Mouse (Mus musculus) neural tube, embryonic 11.5 days (tissue): Measurements from ENCODE around the gene Hrk. TPM values are rescaled to one million over a fixed set of nuclear protein-coding genes. Genes with fewer than 3 reads are reported as not detected.

ENCODE experiments used
- ATAC-seq: fragments of 200-750 bp; cut with Nextera tagmentation; 2 replicates; pipeline ENCODE4 v1.8.0; 2017; ENCODE audit warnings: moderate number of reproducible peaks, mild to moderate bottlenecking, moderate TSS enrichment, moderate library complexity; ENCODE audit not compliant: insufficient read depth, low FRiP score, low TSS enrichment
- DNase-seq: peaks from one replicate; pipeline ENCODE4 v3.0.0-alpha.2; 2015; ENCODE audit warnings: low spot score
- H3K27ac ChIP-seq: fragments of 300-500 bp; sonication (generic); 2 replicates; pipeline ENCODE4 v1.5.1; 2014; ENCODE audit warnings: low read depth, mild to moderate bottlenecking, low read length
- H3K27me3 ChIP-seq: fragments of 300-500 bp; sonication (generic); 2 replicates; pipeline ENCODE4 v1.6.1; 2014; ENCODE audit warnings: mild to moderate bottlenecking, low read length, mixed read lengths; ENCODE audit not compliant: control insufficient read depth, insufficient read depth
- H3K36me3 ChIP-seq: fragments of 300-500 bp; sonication (generic); 2 replicates; pipeline ENCODE4 v1.6.1; 2014; ENCODE audit warnings: mild to moderate bottlenecking, low read length, moderate library complexity, mixed read lengths; ENCODE audit not compliant: control insufficient read depth, insufficient read depth
- H3K4me1 ChIP-seq: fragments of 300-500 bp; sonication (generic); 2 replicates; pipeline ENCODE4 v1.6.1; 2014; ENCODE audit warnings: low read length, mixed read lengths; ENCODE audit not compliant: control insufficient read depth, insufficient read depth
- H3K4me2 ChIP-seq: fragments of 300-500 bp; sonication (generic); 2 replicates; pipeline ENCODE4 v1.6.1; 2014; ENCODE audit warnings: low read depth, mild to moderate bottlenecking, moderate library complexity
- H3K4me3 ChIP-seq: fragments of 300-500 bp; sonication (generic); 2 replicates; pipeline ENCODE4 v1.5.1; 2014; ENCODE audit warnings: low read depth, low read length
- H3K9ac ChIP-seq: fragments of 300-500 bp; sonication (generic); 2 replicates; pipeline ENCODE4 v1.6.1; 2014; ENCODE audit warnings: mild to moderate bottlenecking, low read length
- H3K9me3 ChIP-seq: fragments of 300-500 bp; sonication (generic); 2 replicates; pipeline ENCODE4 v1.6.1; 2016; ENCODE audit warnings: low read length; ENCODE audit not compliant: control insufficient read depth
- WGBS: fragments of 180-500 bp; shearing (Covaris S2); extraction: QIAGEN DNeasy Blood & Tissue Kit; methylation state at CpG from one replicate; pipeline ENCODE4 v1.1.7; 2014; 5-methylcytosine and 5-hydroxymethylcytosine counted together
- polyA plus RNA-seq: library from polyadenylated mRNA; unstranded; fragments of >200 nt; fragmentation: Nextera tagmentation; extraction: Ambion mirVana; gene quantifications from 2 replicates; pipeline ENCODE4 v1.2.1, GENCODE M21; 2014

Gene Hrk
- polyA plus RNA-seq, 1 experiment from 2014 or later = 1.0 TPM

- 0 out of 2 replicates have a peak, but pooled peaks have one; percentile 16 for ATAC-seq
- peak overlapping the region; percentile 44 for H3K9ac ChIP-seq
- H3K36me3 ChIP-seq = no peaks in the 10 kb centered on the region
- under 1% methylated on average over 114 of the region's 117 CpGs for WGBS
- peaks cover 11% of the 10 kb centered on the region; the same call in 1 of the 2 replicates for H3K4me1 ChIP-seq
- H3K27me3 ChIP-seq = peaks cover 72% of the 10 kb centered on the region
- DNase-seq = peak; percentile 47
- no peak overlapping the region for H3K27ac ChIP-seq
- H3K4me3 ChIP-seq = peak overlapping the region; percentile 52
- peak overlapping the region; percentile 93 for H3K4me2 ChIP-seq
- no peaks in the 10 kb centered on the region for H3K9me3 ChIP-seq
These were observed 5.1 kb downstream of the Hrk start for GRCm38 (mm10) chr5:118169222-118170221.

GRCm38 (mm10) chr5:118170888-118171529 lies 6.6 kb downstream of the Hrk start:
- H3K9me3 ChIP-seq = peaks cover 3% of the 10 kb centered on the region; the same call in 1 of the 2 replicates
- H3K9ac ChIP-seq = no peak overlapping the region
- no peak overlapping the region for H3K27ac ChIP-seq
- H3K4me2 ChIP-seq = no peak overlapping the region
- 1% methylated on average over 25 of the region's 25 CpGs for WGBS
- ATAC-seq = no peak
- H3K27me3 ChIP-seq = peaks cover 76% of the 10 kb centered on the region
- H3K4me1 ChIP-seq = peaks cover 14% of the 10 kb centered on the region; the same call in 1 of the 2 replicates
- H3K4me3 ChIP-seq = peak overlapping the region; percentile 25
- peak; percentile 47 for DNase-seq
- H3K36me3 ChIP-seq = no peaks in the 10 kb centered on the region

GRCm38 (mm10) chr5:118171665-118172064 lies 7.2 kb downstream of the Hrk start:
- H3K9me3 ChIP-seq = peaks cover 3% of the 10 kb centered on the region; the same call in 1 of the 2 replicates
- peak overlapping the region; percentile 25 for H3K4me3 ChIP-seq
- H3K36me3 ChIP-seq = no peaks in the 10 kb centered on the region
- WGBS = under 1% methylated on average over 30 of the region's 36 CpGs
- ATAC-seq = no peak
- no peak overlapping the region for H3K27ac ChIP-seq
- DNase-seq = peak; percentile 20
- no peak overlapping the region for H3K9ac ChIP-seq
- H3K4me1 ChIP-seq = peaks cover 14% of the 10 kb centered on the region; the same call in 1 of the 2 replicates
- peak overlapping the region; percentile 35 for H3K4me2 ChIP-seq
- H3K27me3 ChIP-seq = peaks cover 76% of the 10 kb centered on the region

GRCm38 (mm10) chr5:118172078-118172723 lies 7.8 kb downstream of the Hrk start:
- Histone ChIP-seq H3K4me2 (peak overlapping the region; percentile 35), H3K9ac (no peak overlapping the region), H3K9me3 (peaks cover 3% of the 10 kb centered on the region; the same call in 1 of the 2 replicates), H3K27ac (no peak overlapping the region), H3K4me3 (peak overlapping the region; percentile 25), H3K4me1 (peaks cover 14% of the 10 kb centered on the region; the same call in 1 of the 2 replicates), H3K36me3 (no peaks in the 10 kb centered on the region), H3K27me3 (peaks cover 75% of the 10 kb centered on the region)
- under 1% methylated on average over 27 of the region's 27 CpGs for WGBS
- DNase-seq (peak; percentile 29), ATAC-seq (no peak)

GRCm38 (mm10) chr5:118174310-118175009 lies 10.0 kb downstream of the Hrk start:
- H3K4me1 ChIP-seq = peaks cover 14% of the 10 kb centered on the region; the same call in 1 of the 2 replicates
- peak overlapping the region; percentile 36 for H3K9ac ChIP-seq
- WGBS = under 1% methylated on average over 20 of the region's 22 CpGs
- peaks cover 54% of the 10 kb centered on the region for H3K27me3 ChIP-seq
- H3K4me2 ChIP-seq = peak overlapping the region; percentile 46
- H3K9me3 ChIP-seq = peaks cover 3% of the 10 kb centered on the region; the same call in 1 of the 2 replicates
- ATAC-seq = no peak
- H3K36me3 ChIP-seq = no peaks in the 10 kb centered on the region
- peak; percentile 36 for DNase-seq
- H3K4me3 ChIP-seq = peak overlapping the region; percentile 23
- no peak overlapping the region for H3K27ac ChIP-seq

- Histone ChIP-seq H3K36me3 (no peaks in the 10 kb centered on the region), H3K27ac (no peak overlapping the region), H3K9me3 (peaks cover 3% of the 10 kb centered on the region; the same call in 1 of the 2 replicates), H3K4me2 (no peak overlapping the region; the same call in 1 of the 2 replicates), H3K4me1 (peaks cover 10% of the 10 kb centered on the region; the same call in 1 of the 2 replicates), H3K9ac (no peak overlapping the region), H3K4me3 (no peak overlapping the region), H3K27me3 (peaks cover 48% of the 10 kb centered on the region)
- no peak for DNase-seq
- no peak for ATAC-seq
- WGBS = 23% methylated on average over 2 of the region's 2 CpGs
These were observed 10.7 kb downstream of the Hrk start for GRCm38 (mm10) chr5:118175137-118175536.

- peaks cover 22% of the 10 kb centered on the region for H3K27me3 ChIP-seq
- no peak for DNase-seq
- H3K27ac ChIP-seq = no peak overlapping the region
- 0 out of 2 replicates have a peak, but pooled peaks cover 4% of the 10 kb centered on the region for H3K4me1 ChIP-seq
- H3K36me3 ChIP-seq = no peaks in the 10 kb centered on the region
- peaks cover 3% of the 10 kb centered on the region; the same call in 1 of the 2 replicates for H3K9me3 ChIP-seq
- 71% methylated on average over 7 of the region's 7 CpGs for WGBS
- H3K4me3 ChIP-seq = no peak overlapping the region
- no peak overlapping the region for H3K4me2 ChIP-seq
- no peak overlapping the region for H3K9ac ChIP-seq
- ATAC-seq = no peak
These were observed 13.2 kb downstream of the Hrk start for GRCm38 (mm10) chr5:118177640-118178039.
